Mouse (Mus musculus) left cerebral cortex, adult 2 months (tissue): Measurements from ENCODE around the gene Tnfrsf1a. TPM values are rescaled to one million over a fixed set of nuclear protein-coding genes. Genes with fewer than 3 reads are reported as not detected.
A peak's percentile ranks its signal among the peaks of the same experiment; 100 is the strongest.
"Not testable (repeated sequence)": the region's sequence is repeated elsewhere in the genome, so short reads cannot be mapped to it uniquely, and the experiment has no call there.

Experiments
- DNase-seq, 2 experiments: peaks; one replicate each; pipeline ENCODE4 v3.0.0; 2021 to 2022; ENCODE audit warnings: low spot score in 2 of 2, mixed read lengths in 1 of 2; ENCODE audit errors: extremely low spot score in 1 of 2
- H3K27ac ChIP-seq: fragments of 200-600 bp; 2 replicates; pipeline ENCODE4 v1.8.1; 2022
- H3K4me3 ChIP-seq: fragments of 200-600 bp; 2 replicates; pipeline ENCODE4 v1.8.1; 2022
- CTCF ChIP-seq: fragments of 200-600 bp; IDR thresholded peaks from 2 replicates; pipeline ENCODE4 v1.8.1; 2022; ENCODE audit warnings: antibody characterized with exemption, mild to moderate bottlenecking, moderate library complexity
- intact Hi-C: fragments of 180-260 bp; cut with DNase I; formaldehyde crosslinking; loops from one replicate; pipeline ENCODE4 v1.15.1; 2025
- long read RNA-seq, 2 experiments: library from polyadenylated mRNA; stranded (forward); transcript quantifications; one replicate each; pipeline ENCODE4 v2.0.0; 2021; ENCODE audit warnings: borderline mapping rate in 2 of 2
- total RNA-seq, 2 experiments: library from RNA; stranded (reverse); gene quantifications; 2 replicates each; pipeline ENCODE4 v1.2.3; 2021

Tnfrsf1a gene
- total RNA-seq: 10 to 100 TPM; 10.8 to 11.1 TPM
- long read RNA-seq, experiment 1, transcript Tnfrsf1a-201 (10 exons, 2,156 nt): major isoform, 10 of 10 reads
- long read RNA-seq, experiment 1, partial matches to known transcripts: 0 of 10 reads
- long read RNA-seq, experiment 1, other reads (novel, unspliced or antisense): 0 of 10 reads
- long read RNA-seq, experiment 2, transcript Tnfrsf1a-201 (10 exons, 2,156 nt): major isoform, 7 of 8 reads
- long read RNA-seq, experiment 2, partial matches to known transcripts: 0 of 8 reads
- long read RNA-seq, experiment 2, other reads (novel, unspliced or antisense): 1 of 8 reads

DNA sequence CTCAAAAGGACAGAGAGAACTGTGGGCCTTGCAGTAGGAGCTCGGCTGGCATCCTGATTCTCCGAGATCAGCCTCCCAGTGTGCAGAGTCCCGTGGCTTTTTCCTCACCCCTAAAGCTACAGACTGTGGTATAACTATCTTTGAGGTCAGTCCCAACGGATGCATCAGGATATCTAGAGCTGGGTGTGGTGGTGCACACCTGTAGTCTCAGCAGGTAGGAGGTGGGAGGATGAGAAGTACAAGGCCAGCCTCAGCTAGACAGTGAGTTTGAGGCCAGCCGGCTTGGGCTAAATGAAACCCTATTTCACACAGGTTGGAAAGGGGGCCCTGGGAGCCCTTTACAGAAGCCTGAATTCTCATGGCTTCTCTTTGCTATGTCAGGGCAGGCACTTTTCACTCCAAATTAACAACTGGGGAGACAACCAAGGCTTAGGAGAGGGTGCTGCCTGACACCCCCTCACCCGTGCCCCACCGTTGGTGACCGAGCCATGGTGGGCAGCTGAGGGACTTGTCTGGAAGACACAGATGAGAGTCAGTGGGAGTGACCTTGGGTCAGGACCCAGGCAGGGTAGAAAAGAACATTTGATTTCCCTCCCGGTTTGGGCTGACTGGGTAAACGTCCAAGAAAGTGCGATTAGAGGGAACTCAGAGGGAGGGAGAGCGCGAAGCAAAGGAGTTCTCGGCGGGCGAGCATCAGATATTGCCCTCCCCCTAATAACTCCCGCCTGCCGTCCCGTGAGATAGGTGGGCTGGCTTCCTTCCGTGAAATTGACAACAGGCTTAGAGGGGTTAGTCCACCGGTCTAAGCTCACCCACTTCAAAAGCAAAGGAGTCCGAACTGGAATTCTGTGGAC is at the start of gene Tnfrsf1a:
Gene Tnfrsf1a (plus strand): TSS at position 642 of the 854 bp plus-strand sequence.
- Histone ChIP-seq H3K27ac (peak within 1 kb of the TSS; percentile 73), H3K4me3 (peak within 1 kb of the TSS; percentile 48)
- TF ChIP-seq CTCF: no peak
- DNase-seq: no peak
- intact Hi-C loops: loop anchor here (1.0 kb wide), 1 partner anchor 35 kb away; no protein-coding TSS in a partner anchor

DNA sequence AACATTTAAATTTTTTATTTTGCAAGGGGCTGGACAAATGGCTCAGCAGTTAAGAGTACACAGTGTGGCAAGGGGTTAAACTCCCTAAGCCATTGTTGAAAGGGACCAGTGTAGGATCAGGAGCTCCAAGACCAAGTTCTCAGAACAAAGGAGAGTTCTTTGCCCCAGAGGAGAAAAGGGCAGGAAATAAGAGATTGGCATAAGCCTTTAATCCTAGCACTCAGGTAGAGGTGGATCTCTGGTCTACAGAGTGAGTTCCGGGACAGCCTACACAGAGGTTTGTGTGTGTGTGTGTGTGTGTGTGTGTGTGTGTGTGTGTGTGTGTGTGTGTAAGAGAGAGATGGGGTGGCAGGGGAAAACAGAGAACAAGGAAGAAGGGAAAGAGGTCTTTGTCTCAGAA is 48.2 kb upstream of the Tnfrsf1a start:
- intact Hi-C loops: no loop called here
- no peak for DNase-seq
- H3K27ac ChIP-seq: no peak overlapping the region
- TF ChIP-seq CTCF: no peak
- no peak overlapping the region for H3K4me3 ChIP-seq

DNA sequence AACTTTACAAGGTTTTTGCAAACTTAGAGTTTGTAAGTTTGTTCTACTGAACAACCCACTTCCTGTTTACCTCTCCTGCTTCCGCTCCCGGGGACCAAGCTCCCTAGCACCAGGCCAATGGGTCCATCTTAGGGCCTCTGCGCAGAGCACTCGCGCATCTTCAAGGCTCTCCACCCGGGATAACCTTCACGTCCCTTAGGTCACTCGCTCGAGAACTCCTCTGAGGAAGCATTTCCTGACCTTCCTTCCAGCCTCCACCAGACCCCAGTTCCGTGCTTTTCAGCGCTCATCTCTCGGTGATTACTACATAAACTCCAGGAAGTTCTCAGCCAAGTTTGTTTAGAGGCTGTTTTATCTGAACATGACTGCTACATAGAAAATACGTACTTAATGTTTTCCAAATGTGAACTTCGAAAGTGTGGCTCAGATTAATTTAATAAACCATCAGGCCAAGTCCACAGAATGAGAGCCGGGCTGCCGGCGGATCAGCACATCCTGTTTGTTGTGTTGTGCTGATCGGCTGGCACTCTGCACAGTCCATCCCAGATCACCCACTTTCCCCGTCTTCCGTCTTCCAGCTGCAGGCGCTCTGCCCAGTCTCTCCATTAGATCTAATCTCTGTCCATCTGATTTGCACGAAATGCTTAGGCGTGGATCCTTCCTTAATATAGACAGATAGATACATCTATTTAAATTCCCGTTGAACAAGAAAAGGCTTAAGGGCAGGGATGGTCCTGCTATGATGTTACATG is 46.8 kb upstream of the Tnfrsf1a start:
- no peak overlapping the region for H3K4me3 ChIP-seq
- H3K27ac ChIP-seq: no peak overlapping the region
- DNase-seq: no peak
- no peak for TF ChIP-seq CTCF
- intact Hi-C loops: no loop called here

DNA sequence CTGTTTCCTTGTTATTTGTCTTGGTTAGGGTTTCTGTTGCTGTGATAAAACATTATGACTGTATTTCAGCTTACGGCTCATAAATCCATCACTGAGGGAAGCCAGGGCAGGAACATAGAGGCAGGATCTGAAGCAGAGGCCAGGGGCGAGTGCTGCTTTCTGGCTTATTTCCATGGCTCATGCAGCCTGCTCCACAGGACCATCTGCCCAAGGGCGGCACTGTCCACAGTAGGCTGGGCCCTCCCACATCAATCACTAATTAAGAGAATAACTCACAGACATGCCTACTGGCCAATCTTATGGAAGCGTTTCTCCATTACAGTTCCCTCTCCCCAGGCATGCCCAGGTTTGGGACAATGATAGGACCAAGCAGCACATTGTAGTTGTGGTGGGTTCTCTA is 45.9 kb upstream of the Tnfrsf1a start:
- intact Hi-C loops: no loop called here
- no peak for TF ChIP-seq CTCF
- Histone ChIP-seq H3K27ac (no peak overlapping the region), H3K4me3 (no peak overlapping the region)
- no peak for DNase-seq

DNA sequence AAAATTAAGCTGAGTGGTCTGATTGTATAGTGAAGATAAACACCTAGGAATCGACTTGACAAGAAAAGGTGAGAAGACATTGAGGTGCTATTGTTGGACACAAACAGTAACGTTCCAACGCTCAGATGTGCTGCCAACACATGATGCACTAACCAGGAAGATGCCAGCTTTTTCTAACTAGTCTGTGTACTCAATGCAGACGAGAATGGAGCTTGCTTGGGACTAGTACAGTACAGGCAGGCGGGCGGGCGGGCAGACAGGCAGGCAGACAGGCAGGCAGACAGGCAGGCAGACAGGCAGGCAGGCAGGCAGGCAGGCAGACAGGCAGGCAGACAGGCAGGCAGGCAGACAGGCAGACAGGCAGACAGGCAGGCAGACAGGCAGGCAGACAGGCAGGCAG is 44.8 kb upstream of the Tnfrsf1a start:
- H3K27ac ChIP-seq, H3K4me3 ChIP-seq, intact Hi-C loops, DNase-seq: not testable (repeated sequence)

DNA sequence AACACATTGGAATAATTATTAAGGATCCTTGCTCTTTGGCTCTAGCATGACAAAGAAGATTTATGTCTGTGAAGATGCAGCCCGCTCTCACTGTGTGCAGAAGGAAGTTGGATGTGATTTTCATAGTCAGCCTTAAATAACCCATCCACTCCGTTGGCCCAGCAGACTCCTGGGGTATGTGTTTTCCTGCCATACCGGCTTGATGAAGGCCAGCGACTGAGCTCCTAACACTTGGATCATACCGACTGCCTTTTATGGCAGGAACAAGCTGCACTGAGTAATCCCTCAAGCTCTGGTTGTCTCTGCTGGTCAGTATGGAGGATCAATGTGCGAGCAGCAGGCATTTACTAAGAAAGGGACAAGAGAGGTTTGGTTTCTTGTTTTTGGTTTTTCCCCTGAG is 43.7 kb upstream of the Tnfrsf1a start:
- TF ChIP-seq CTCF: no peak
- intact Hi-C loops: no loop called here
- H3K4me3 ChIP-seq: no peak overlapping the region
- no peak overlapping the region for H3K27ac ChIP-seq
- no peak for DNase-seq

DNA sequence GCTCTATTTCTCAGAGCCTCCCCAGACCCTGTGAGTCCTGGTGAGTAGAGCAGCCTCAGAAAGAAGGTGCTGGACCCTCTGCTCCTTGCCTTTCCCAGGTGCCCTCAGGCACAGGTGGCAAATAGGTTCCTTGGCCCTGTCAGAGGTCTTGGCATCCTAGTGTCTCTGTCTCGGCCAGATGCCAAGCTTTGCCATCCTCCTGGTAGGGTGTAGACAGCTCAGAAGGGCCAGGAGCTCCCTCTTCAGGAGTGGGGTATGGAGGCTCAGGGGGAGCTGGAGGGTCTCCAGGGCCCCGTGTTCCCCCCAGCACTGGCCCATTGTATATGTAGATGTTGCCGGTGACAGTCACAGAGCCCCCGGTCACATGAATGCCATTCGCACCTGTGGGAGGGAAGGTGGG is 42.1 kb upstream of the Tnfrsf1a start:
- TF ChIP-seq CTCF: no peak
- H3K4me3 ChIP-seq: no peak overlapping the region
- intact Hi-C loops: no loop called here
- no peak overlapping the region for H3K27ac ChIP-seq
- no peak for DNase-seq

DNA sequence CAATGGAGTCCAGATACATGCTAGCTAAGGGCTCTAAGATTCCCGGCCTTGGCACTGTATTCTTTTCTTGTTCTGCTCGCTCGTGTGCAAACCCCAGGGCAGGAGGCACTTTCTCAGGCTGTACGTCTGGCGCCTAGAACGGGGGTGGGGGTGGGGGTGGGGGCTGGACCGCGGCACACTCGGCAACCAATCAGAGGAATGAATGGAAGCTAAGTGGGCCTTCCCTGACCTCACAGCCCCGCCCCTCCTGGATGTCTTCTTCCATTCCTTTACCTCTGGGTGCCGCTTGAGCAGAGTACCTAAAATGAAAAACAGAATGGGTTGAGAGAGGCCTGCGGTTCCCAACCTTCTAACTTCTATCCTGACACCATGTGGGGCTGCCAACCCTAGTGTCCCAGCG is 40.2 kb upstream of the Tnfrsf1a start:
- H3K4me3 ChIP-seq: no peak overlapping the region
- H3K27ac ChIP-seq: no peak overlapping the region
- no peak for DNase-seq
- TF ChIP-seq CTCF: no peak
- intact Hi-C loops: no loop called here

DNA sequence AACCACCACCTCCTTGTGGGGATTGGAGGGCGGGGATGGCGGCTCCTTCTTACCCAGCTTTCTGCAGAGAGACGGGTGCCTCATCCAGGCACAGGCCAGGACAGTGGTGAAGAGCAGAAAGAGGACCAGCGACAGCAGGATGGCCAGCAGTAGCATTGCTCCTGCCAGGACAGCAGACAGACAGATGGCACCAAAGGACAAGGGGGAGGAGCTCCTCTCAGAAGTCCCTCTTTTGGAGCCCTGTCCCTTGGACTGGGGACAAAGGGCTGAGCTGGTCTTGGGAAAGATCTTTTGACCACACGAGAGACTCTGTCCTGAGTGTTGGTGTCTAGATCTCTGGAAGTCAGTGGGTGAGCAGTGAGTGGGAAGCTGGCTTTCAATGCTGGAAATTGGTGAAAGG is 39.8 kb upstream of the Tnfrsf1a start:
- no peak overlapping the region for H3K4me3 ChIP-seq
- intact Hi-C loops: no loop called here
- H3K27ac ChIP-seq: no peak overlapping the region
- TF ChIP-seq CTCF: no peak
- no peak for DNase-seq

DNA sequence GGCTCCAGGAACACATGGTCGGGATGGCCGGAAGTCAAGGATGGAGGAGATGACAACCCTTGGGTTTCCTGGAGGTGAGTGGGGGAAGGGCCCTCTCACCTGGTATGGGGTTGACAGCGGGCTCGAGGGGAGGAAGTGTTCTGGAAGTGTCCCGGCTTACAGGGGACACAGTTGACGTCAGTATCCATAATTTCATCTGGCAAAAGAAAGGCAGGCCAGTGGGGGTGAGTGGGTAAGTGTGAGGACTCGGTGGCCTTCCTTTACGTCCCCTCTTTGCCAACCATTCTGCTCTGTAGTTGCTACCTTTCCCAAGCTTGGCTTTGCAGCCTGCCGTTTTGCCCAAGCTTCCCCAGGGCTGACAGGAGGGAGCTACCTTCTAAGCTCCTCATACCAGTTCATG is 37.0 kb upstream of the Tnfrsf1a start:
- TF ChIP-seq CTCF: no peak
- intact Hi-C loops: no loop called here
- H3K27ac ChIP-seq: no peak overlapping the region
- DNase-seq: no peak
- no peak overlapping the region for H3K4me3 ChIP-seq

DNA sequence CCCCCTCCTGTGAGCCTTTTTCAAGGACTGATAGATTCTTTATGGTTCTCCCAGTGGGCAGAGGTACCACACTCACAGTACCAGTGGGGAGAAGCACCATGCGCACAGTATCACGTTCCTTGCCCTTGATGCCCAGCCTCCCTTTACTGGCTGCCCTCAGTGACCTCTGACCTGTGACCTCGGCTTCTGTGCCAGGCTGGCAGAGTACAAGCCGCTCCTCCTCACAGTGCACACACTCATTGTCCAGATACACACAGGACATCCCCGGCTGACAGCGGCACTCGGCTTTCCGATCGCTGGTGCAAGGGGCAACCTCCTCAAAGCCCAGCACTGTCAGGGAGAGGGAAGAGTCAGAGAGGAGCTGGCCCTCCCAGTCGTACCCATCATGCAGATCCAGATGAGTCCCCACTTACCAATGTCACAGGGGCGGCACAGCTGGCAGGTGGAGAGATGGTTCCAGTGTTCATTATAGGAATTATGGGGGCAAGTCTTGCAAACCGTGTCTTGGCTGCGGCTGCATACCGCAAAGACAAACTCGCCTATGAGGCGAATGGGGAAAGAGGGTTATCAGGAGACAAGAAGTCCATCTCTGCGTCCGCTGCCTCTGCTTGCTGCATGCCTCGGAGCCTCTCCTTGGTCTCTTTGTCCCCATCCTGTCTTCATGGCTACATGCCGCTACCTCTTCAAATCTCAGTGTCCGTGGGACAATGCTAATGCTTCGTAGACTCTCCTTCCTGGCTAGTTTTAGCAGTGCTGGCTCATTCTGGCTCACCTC is 36.4 kb upstream of the Tnfrsf1a start:
- no peak for TF ChIP-seq CTCF
- H3K4me3 ChIP-seq: peak overlapping the region; percentile 48
- peak overlapping the region; percentile 58 for H3K27ac ChIP-seq
- DNase-seq: no peak
- intact Hi-C loops: no loop called here
